Mouse (Mus musculus): ENCODE results near the gene Alg14.

Alg14 gene

DNA sequence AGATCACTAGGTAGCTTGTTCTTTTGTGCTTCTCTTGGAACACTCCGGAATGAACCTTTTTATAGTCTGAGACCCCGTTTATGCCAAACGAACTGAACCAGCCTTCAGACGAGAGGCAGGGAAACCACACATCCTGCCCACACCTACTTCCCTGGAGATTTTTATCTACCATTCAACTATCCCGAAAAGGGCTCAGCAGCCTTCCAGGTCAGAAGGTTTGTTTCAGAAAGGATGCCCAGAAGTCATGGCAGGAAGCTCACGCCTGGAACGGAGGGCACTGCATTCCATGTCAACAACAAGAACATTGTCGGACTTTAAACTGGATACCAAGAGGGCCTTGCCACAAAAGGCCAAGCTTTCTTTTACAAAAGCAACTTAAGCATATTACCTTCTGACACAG is 73.6 kb downstream of the Alg14 start:
- no peak for DNase-seq (ENCODE audit: low spot score)

DNA sequence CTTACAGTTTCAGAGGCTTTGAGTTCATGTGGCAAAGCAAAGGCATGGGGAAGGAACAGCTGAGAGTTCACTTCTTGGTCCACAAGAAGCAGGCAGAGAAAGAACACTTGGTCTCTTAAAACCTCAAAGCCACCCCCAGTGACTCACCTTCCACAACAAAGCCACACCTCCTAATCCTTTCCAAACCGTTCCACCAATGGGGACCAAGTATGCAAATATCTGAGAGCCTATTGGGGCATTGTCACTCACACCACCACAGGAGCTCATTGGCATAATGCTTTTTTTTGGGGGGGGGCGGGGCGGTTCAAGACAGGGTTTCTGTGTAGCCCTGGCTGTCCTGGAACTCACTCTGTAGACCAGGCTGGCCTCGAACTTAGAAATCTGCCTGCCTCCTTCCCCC is 77.0 kb downstream of the Alg14 start:
- DNase-seq (ENCODE audit: low spot score), result no peak

DNA sequence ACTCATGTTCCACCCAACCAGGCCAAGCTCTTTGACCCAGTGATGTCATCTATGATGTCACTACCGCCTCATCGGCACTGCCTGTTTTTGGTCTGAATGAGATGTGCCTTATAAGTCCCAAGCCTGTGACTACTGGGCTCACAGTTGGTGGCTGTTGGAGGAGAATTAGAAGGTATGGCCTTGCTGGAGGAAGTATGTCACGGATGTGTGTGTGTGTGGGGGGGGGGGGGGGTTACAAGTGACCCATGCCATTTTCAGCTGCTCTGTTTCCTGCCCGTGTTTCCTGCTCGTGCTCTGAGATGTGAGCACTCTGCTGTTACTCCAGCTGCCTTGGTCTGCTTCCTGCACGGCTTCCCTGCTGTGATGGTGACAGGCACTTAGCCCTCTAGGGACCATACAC is 77.9 kb downstream of the Alg14 start:
- no peak for DNase-seq (ENCODE audit: low spot score)

DNA sequence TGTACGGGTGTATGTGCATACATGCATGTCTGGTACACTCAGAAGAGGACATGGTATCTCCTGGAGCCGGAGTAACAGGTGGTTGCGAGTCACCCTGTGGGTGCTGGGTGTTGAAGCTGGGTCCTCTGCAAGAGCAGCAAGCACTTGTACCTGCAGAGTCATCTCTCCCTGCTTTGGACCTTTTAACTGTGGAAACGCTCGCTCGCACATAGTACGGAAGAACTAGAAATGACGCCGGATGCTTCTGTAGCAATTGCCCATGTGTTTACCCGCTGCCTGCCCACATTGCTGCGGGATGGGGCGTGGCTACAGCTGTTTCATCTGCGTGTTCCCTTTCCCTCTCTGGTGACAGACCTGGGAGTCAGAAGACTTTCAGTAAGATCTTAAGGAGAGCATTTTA is 78.7 kb downstream of the Alg14 start:
- DNase-seq (ENCODE audit: low spot score), result no peak

DNA sequence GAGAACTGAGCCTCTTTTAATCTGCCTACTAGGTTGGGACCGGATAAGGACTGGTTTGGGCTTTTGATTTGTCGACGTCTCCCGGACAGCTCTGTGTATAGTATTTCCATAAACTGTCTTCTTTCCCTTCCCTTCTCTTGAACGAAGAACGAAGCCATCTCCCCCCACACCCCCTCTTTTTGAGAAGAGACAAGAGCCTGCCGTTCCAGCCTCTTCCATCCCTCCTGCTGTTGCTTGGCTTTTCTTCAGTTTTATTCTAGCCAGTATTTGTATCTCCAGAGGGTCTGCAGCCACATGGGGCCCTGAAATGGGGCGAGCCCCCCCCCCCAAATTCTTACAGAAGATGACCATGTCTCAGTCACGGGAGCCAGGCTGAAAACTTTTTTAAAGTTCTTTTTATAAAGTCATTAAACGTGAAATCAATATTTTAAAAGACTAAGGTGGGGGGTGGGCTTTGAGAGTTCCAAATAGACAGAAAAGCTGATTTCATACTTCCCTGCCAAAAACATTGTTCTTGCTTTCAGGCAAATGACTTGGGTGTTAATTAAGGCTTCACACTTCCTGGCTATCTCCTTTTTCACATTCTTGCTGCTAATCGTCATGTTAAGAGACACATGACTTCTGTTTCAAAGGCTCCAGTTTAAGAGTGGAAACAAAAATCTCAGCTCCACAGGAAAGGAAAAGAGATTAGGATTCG is 79.4 kb downstream of the Alg14 start:
- DNase-seq (ENCODE audit: low spot score), result no peak

DNA sequence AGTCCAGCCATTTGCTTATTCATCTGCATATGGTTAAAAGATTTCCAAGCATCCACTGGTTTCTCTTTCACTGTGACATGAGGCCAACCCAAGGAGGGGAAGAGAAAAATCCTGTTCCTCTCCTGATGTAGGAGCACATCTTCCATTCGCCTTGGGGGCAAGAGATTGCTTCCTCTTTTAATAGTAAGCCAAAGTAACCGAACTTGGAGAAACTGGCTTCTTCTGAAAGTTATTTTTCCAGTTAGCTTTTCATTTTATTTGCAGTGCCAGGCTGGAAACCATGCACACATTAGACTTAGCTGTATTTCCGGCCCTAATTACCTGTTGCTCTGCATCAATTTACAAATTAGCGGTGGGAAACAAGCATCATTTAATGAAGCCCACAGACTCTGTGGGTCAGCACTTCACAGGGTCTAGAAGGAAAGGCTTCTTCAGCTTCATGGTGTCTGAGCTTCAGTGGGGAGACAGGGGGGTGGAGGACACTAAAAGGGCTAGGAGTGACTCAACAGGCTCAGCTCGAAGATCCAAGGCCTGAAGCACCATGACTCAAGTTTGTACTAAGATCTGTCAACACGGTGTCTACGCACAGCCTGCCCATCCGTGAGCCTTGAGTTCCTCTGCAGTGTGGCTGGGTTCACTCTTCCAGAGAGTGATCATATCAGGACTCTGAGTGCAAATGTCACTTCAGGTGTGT is 80.1 kb downstream of the Alg14 start:
- no peak for DNase-seq (ENCODE audit: low spot score)

DNA sequence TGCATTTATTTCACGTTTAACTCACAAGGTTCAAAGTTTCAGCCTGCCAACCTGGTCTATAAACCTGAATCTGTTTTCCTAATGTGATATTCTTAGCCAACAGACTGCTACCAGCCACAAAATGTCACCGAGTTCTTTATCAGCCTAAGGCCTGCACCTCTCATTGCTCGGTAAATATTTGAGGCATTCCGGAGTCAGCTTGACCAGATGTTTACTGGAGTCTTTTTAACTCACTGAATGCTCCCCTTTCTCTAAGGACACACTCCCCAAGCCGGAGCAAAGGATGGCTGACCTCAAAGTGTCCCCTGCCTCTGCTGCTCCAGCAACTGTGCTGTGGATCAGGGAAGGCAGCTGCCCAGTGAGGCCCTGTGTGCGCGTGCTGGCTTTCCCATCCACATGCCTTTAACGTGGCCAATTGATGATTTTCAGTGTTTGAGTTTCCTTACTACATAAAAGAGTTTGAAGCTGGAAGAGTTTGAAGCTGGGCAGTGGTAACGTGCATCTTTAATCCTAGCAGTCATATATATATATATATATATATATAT is 82.4 kb downstream of the Alg14 start:
- DNase-seq (ENCODE audit: low spot score), result no peak

DNA sequence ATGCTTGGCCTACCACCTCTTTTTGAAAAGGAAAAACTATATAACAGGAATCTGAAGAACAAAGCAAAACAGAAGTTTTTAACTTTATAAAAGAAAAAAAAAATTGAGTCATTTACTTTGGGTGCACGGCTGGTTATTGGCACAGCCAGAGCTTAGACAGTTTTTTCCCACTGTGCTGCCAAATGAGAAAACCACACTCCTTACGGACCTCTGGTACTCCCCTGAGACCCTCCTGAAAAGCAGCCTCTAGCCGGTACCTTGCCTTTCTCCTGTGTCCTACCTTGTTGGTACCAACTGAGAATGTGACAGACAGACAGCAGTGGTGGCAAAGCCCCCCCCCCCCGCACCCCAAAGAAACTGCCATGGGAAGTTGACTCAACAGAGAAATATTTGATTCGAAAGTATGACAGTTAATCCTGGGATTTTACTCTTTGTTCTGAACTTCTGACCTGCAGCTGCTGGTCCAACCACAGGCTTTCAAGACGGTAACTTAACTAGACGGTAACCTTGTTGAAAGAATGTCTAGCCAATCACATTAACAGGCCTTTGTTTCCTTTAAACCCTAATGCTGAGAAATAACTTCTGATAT is 84.1 kb downstream of the Alg14 start:
- no peak for DNase-seq (ENCODE audit: low spot score)

DNA sequence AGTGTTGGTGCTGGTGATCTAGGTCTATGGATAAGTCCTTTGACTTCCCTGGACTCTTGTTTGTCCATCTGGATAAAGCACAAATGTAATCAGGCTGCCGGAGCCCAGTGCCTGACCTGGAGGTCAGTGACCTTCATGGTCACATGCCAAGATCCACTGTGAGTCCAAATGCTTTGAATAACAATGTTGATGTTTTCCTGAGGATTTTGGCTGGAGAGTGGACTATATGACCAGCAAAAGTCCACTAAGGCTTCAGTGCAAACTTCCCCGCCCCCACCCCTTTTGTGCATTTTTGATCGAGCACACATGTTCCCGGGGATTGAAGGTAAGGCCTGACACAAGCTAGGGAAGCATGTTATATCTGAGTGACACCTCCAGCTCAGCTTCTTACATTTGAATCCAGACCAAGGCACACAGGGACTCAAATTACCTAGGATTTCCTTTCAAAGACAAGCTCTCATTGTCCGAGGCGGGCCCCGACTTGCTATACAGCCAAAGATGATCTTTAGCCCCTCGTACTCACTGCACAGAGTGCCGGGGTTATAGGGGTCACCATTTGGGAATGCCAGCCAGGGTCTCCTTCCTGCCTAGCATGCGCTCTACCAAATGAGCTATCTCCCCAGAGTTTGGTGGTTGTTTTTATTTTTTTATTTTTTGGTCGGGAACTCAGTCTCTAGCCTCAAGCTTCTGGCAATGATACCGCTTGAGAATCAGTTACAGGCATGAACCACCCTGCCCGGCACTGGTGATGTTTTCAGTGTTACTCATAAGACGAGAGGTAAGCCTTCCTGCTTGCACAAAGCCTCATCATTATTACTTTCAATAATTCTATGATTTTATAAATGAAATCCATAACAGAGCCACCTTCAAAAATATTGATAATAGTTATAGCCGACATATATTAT is 87.4 kb downstream of the Alg14 start:
- DNase-seq (ENCODE audit: low spot score), result no peak

DNA sequence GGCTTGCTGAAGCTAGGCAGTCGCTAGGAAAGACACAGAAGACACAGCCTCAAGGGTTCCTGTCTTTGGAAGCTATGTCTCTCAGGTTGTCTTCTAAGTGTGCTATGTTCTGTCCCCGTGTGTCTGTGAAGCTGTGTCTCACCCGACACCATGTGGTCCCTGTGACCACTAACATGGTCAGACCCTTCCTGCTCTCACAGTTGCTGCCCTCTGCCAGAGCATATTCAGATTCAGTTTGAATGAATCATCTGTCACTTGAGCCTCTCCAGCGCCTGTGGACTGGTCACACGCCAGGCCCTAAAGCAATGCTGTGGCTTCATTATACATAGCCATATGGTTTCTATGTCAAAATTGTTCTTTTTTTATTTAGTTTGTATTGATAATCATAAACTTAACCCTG is 88.1 kb downstream of the Alg14 start:
- no peak for DNase-seq (ENCODE audit: low spot score)

DNA sequence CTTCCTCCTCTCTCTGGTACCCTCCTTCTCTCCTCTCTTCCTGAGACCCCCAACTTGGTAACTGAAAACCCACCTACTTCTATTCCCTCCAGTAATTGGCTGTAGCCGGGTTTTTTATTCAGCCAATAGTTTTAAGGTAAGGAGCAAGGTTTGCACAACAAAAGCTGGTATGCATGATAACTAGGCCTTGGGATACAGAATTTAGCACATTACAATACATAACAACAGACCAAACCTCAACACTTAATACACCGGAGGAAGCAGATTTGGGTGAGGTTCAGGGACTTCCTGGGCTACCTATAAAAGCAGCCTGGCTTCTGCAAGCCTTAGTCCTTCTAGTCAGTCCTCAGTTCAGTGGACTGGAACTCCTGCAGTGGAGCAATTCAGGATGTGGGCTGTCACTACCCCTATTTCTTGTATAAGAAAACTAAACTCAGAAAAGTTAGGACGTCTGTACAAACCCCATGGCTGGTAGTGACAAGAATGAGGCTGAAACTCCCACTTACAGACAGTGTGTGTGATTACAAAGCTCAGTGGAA is 96.0 kb downstream of the Alg14 start:
- DNase-seq (ENCODE audit: low spot score), result no peak

DNA sequence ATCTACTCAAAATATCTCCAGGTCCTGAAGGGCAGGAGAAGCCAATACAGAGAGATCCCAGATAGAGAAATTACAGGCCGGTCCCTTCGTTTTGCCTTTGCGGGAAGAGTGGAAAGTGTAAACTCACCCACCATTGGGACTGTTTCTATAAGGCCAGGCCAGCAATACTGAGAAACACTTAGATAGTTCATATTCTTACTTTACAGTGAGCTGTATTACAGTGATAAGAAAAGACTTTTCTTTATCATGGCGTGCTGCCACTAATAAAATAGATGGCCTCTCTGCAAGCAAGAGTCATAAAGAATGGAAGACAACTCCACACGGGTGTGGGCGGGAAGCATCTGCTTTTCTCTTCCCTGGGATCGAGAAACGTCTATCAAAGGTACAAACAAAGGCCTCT is 97.8 kb downstream of the Alg14 start:
- DNase-seq (ENCODE audit: low spot score), result no peak

DNA sequence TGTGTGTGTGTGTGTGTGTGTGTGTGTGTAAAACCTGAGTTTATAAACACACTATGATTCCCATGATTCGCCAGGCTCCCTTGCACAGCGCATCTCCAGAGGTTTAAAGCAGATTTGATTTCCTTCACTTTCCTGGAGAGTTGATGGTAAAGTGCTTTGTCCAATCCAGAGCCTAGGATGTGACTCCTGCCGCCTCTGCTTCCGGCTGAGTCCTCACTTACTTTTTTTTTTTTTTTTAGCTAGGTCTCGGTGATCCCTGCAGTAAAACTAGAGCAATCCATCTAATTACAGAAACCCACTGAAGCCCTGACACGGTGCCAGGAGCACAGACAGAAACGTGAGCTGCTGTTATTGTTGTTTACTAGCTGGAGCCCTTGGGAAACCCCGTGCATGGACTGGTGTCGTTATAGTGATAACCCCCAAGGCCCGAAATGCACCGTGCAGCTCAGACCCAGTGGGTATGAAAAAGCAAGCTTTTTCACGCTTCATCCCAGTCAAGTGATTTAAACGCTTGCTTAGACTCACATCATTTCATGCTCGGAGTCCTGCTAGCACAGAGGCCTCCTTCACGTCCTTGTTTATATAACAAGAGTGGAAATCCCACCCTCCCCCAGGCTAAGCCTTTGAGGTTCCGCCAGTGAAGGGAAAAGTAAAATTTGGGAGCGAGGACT is 98.4 kb downstream of the Alg14 start:
- peak; percentile 29 for DNase-seq (ENCODE audit: low spot score)

DNA sequence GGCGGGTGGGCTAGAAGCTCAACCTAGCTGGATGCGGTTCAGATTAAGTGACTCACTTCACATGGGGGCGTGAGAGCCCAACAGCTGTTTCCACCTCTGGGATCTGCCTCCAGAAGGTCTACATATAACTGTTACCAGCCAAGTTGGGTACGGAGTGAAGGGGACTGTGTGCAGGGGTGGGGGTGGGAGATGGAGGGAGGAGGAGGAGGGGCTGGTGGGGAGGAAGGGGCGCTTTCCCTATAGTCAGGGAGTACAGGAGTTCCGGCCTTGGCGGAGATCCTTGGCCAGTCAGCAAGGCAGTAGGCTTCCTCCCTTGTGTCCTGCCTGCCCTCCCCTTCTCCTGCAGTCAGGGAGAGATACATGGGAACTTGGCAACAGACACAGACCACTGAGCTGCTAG is 99.2 kb downstream of the Alg14 start:
- no peak for DNase-seq (ENCODE audit: low spot score)

DNA sequence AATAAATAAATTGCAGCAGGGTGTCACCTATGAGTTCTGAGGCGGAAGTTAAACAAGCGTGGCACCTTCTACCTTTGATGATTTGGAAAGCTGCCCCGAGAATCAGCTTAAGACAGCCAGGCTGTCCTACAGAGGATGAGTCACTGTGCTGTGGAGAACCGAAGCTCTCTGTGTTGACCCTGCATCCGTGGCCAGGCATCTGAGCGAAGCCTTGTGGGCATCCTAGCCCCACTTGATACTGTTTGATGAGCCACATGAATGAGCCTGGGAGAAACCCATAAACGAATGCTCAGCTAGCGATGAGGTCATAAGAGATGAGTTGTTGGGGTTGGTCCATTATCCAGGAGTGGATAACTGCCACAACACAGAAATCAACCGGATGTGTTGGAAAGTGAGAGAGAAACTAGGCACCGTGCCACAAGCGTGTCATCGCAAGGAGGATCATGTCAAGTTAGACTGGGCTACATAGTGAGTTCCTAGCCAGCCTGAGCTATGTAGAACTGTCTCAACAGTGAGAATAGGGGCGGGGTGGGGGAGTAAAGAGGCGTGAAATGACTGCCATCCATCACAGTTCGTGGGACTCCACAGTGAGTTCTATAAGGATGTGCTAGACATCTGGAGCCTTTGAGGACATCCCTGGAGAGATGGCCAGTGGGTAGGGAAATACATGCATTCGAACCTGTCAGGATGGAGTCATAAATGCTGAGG is 104.2 kb downstream of the Alg14 start:
- no peak for DNase-seq (ENCODE audit: low spot score)

DNA sequence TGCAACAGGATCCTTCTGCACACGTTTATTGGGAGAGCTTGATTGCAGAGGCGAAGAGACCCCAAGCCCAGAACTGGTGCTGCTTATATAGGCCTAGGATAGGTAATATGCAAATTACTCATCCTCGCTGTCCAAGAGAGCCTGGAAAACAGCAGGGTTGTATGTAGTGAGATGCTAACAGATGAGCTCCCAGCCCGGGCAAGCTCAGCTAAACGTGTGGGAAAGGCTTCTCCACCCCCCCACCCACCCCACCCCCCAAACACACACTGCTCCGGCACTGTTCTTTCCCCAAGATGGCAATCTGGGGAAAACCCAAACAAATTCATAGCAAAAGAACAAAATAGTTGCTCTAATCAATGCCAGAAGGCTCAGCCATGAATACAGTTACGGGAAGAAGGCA is 105.0 kb downstream of the Alg14 start:
- DNase-seq (ENCODE audit: low spot score), result no peak

DNA sequence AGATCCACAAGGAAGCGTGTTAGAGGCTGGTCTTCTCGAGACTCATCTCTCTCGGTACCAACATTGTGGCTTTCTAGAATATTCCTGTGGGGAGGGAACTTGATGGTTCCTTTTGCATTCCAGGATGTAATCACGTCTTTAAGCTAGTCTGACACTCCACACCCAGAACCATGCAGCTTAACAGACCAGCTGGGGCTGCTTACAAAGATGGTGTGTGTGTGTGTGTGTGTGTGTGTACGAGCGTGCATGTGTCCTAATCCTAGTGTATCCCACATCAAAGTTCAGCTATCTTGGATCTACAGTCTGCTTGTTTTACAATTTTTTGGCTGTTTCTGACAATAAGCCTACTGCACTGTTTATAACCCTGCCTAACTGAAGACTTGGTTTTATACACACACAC is 105.4 kb downstream of the Alg14 start:
- DNase-seq (ENCODE audit: low spot score), result no peak

DNA sequence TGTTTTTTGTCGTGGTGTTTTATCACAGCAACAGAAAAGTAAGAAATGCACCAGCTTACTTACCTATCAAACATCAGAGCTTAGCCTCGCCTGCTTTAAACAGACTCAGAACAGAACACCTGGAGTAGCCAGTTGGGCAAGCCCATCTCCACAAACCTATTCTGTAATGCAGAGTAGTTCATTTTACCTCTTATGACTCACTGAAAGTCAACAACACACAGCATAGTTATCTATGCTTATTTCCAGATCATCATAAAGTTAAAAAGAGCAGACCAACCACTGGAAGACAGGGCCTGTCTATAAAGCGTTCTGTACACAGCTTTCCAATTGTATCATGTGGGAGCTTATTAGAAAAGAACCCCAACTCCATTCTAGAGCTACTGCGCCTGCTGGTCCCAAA is 109.8 kb downstream of the Alg14 start:
- DNase-seq (ENCODE audit: low spot score), result no peak

DNA sequence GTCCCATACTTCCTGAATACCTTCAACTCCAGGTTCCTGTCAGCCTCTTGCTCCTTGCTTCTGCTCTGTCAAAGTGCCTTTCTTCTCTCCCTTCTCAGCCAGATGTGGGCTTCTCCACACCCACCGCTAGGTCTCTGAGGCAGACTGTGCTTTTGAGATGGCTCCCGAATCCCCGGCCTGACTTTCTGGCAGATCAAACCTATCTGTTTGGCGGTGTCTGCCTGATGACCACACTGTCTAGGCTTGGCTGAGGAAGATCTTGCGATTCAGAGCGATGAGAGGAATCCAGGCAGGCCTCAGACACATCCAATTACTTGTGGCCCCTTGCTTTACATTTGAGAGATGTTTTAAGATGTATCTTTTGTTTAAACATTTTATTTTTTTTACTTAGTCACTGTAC is 110.5 kb downstream of the Alg14 start:
- DNase-seq (ENCODE audit: low spot score), result no peak

DNA sequence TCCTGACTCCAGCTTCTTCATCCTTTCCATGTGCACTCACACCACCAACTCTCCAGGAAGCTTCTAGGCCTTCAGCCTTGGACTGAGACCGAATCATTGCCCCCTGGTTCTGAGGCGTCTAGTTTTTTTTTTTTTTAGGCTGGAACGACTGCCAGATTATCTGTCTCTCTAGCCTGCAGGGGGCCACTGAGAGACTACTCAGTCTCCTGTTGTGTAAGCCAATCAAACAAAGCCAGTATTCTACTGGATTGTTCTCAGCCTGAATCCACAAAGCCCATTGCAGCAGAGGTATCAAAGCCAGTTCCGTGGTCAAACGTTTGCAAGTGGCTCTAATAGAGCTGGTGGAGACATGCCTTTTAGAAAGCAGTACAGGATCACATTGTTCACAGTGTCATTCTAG is 111.9 kb downstream of the Alg14 start:
- no peak for DNase-seq (ENCODE audit: low spot score)

DNA sequence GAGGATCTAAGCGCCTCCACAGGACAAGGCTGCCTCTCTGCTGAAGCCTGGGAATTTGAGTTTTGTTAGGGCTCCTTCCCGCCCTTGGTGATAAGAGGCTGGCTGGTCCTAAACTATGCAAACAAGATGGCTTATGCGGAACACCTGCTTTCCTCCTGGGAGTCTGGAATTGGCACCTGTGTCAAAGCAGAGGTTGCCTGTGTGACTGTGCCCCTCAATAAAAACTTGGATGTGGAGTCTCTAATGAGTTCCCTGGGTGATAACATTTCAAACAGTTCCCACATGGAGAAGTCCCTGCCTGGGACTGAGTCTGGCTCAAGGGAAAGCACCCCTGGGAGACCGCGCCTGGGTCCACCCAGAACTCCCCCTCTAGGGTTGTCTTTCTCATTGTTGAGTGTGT is 113.5 kb downstream of the Alg14 start:
- no peak for DNase-seq (ENCODE audit: low spot score)

Data from ovary, postnatal 14 days (tissue).